Mouse (Mus musculus) small intestine, adult 2 months (tissue): ENCODE data around the gene Rtn3. TPM values are rescaled to one million over a fixed set of nuclear protein-coding genes. Genes with fewer than 3 reads are reported as not detected.

ENCODE experiments used
- H3K27ac ChIP-seq: fragments of 200-500 bp; 2 replicates; pipeline ENCODE4 v1.5.1; 2012; ENCODE audit warnings: low read depth, low read length, control low read depth, inconsistent platforms; ENCODE audit not compliant: insufficient read depth
- H3K27me3 ChIP-seq: fragments of 200-500 bp; 2 replicates; pipeline ENCODE4 v1.6.1; 2012; ENCODE audit warnings: mild to moderate bottlenecking, moderate library complexity, low read length, inconsistent platforms; ENCODE audit not compliant: control insufficient read depth, insufficient read depth
- H3K36me3 ChIP-seq: fragments of 200-500 bp; 2 replicates; pipeline ENCODE4 v1.6.1; 2012; ENCODE audit warnings: mild to moderate bottlenecking, low read length, control low read depth, inconsistent platforms; ENCODE audit not compliant: control insufficient read depth, insufficient read depth
- H3K4me1 ChIP-seq: fragments of 200-500 bp; 2 replicates; pipeline ENCODE4 v1.6.1; 2012; ENCODE audit warnings: low read length, inconsistent platforms, mixed read lengths; ENCODE audit not compliant: control insufficient read depth, insufficient read depth, insufficient read length
- H3K4me3 ChIP-seq: fragments of 200-500 bp; 2 replicates; pipeline ENCODE4 v1.5.1; 2012; ENCODE audit warnings: low read depth, mild to moderate bottlenecking, control low read depth, inconsistent platforms, low read length, moderate library complexity
- CTCF ChIP-seq: fragments of 200-500 bp; IDR thresholded peaks from 2 replicates; pipeline ENCODE4 v1.5.1; 2012; ENCODE audit warnings: low read depth, mild to moderate bottlenecking, control low read depth, inconsistent platforms, low read length, moderate library complexity, mixed read lengths; ENCODE audit not compliant: insufficient replicate concordance, insufficient read length; ENCODE audit errors: extremely low read depth
- POLR2A ChIP-seq: fragments of 200-500 bp; IDR thresholded peaks from 2 replicates; pipeline ENCODE4 v1.6.1; 2012; ENCODE audit warnings: low read depth, mild to moderate bottlenecking, control low read depth, inconsistent platforms, low read length, moderate library complexity
- WGBS: fragments of 180-500 bp; shearing (Covaris S2); methylation state at CpG from one replicate; pipeline ENCODE4 v1.1.7; 2018; 5-methylcytosine and 5-hydroxymethylcytosine counted together
- polyA plus RNA-seq: library from polyadenylated mRNA; depleted of rRNA; stranded (reverse); fragments of >200 nt; gene quantifications from 2 replicates; pipeline ENCODE4 v1.2.3, GENCODE M21; 2012

Gene Rtn3
- polyA plus RNA-seq, 1 experiment = 95.6 TPM

- Histone ChIP-seq H3K27ac (no peak overlapping the region), H3K4me3 (peak overlapping the region; percentile 48), H3K36me3 (peaks cover 12% of the 10 kb centered on the region), H3K4me1 (peaks cover 18% of the 10 kb centered on the region), H3K27me3 (no peaks in the 10 kb centered on the region; the same call in 1 of the 2 replicates)
- WGBS = 75% methylated on average over 35 of the region's 35 CpGs
- no peak for TF ChIP-seq CTCF
- TF ChIP-seq POLR2A = no peak
Measured at GRCm38 (mm10) chr19:7422656-7423027, 60.4 kb downstream of the Rtn3 start.

- Histone ChIP-seq H3K36me3 (peaks cover 9% of the 10 kb centered on the region), H3K27me3 (peaks cover 6% of the 10 kb centered on the region), H3K27ac (no peak overlapping the region), H3K4me1 (peaks cover 18% of the 10 kb centered on the region), H3K4me3 (no peak overlapping the region)
- TF ChIP-seq POLR2A = no peak
- TF ChIP-seq CTCF = no peak
- WGBS = 82% methylated on average over 48 of the region's 48 CpGs
Measured at GRCm38 (mm10) chr19:7421602-7422591, 61.2 kb downstream of the Rtn3 start.

- Histone ChIP-seq H3K27me3 (peaks cover 12% of the 10 kb centered on the region), H3K36me3 (peaks cover 4% of the 10 kb centered on the region), H3K4me3 (no peak overlapping the region), H3K4me1 (peaks cover 18% of the 10 kb centered on the region), H3K27ac (no peak overlapping the region)
- 84% methylated on average over 27 of the region's 27 CpGs for WGBS
- TF ChIP-seq POLR2A (no peak), CTCF (no peak)
Measured at GRCm38 (mm10) chr19:7420841-7421601, 62.1 kb downstream of the Rtn3 start.

- Histone ChIP-seq H3K4me3 (no peak overlapping the region), H3K4me1 (peaks cover 18% of the 10 kb centered on the region), H3K36me3 (peaks cover 3% of the 10 kb centered on the region; the same call in 1 of the 2 replicates)
Measured at GRCm38 (mm10) chr19:7420108-7420507, 63.0 kb downstream of the Rtn3 start.

GRCm38 (mm10) chr19:7419134-7419533, 63.9 kb downstream of the Rtn3 start:
- peaks cover 18% of the 10 kb centered on the region for H3K4me1 ChIP-seq

More at GRCm38 (mm10) chr19:7420108-7420507, 63.0 kb downstream of the Rtn3 start:
- no peak overlapping the region for H3K27ac ChIP-seq
- peaks cover 12% of the 10 kb centered on the region for H3K27me3 ChIP-seq
- TF ChIP-seq POLR2A (no peak), CTCF (no peak)
- 88% methylated on average over 12 of the region's 12 CpGs for WGBS

GRCm38 (mm10) chr19:7417911-7418849, 64.9 kb downstream of the Rtn3 start:
- H3K27ac ChIP-seq = no peak overlapping the region; the same call in 1 of the 2 replicates
- TF ChIP-seq POLR2A (no peak), CTCF (peak; percentile 69)
- peaks cover 3% of the 10 kb centered on the region; the same call in 1 of the 2 replicates for H3K36me3 ChIP-seq
- peaks cover 12% of the 10 kb centered on the region for H3K4me1 ChIP-seq
- under 1% methylated on average over 54 of the region's 59 CpGs for WGBS
- H3K27me3 ChIP-seq = peaks cover 12% of the 10 kb centered on the region
- peak overlapping the region; percentile 84 for H3K4me3 ChIP-seq

More at GRCm38 (mm10) chr19:7419134-7419533, 63.9 kb downstream of the Rtn3 start:
- no peak overlapping the region for H3K4me3 ChIP-seq
- peaks cover 3% of the 10 kb centered on the region; the same call in 1 of the 2 replicates for H3K36me3 ChIP-seq
- no peak overlapping the region for H3K27ac ChIP-seq
- WGBS = 47% methylated on average over 6 of the region's 6 CpGs
- no peak for TF ChIP-seq POLR2A
- TF ChIP-seq CTCF = no peak
- peaks cover 12% of the 10 kb centered on the region for H3K27me3 ChIP-seq
